Mouse (Mus musculus) forelimb bud, embryonic 11.5 days (tissue): ENCODE results near the gene Hyal2.

ENCODE experiments used
- DNase-seq: peaks from one replicate; pipeline ENCODE4 v3.0.0-alpha.2; 2012; ENCODE audit warnings: low read depth, low spot score

The Hyal2 gene

DNA sequence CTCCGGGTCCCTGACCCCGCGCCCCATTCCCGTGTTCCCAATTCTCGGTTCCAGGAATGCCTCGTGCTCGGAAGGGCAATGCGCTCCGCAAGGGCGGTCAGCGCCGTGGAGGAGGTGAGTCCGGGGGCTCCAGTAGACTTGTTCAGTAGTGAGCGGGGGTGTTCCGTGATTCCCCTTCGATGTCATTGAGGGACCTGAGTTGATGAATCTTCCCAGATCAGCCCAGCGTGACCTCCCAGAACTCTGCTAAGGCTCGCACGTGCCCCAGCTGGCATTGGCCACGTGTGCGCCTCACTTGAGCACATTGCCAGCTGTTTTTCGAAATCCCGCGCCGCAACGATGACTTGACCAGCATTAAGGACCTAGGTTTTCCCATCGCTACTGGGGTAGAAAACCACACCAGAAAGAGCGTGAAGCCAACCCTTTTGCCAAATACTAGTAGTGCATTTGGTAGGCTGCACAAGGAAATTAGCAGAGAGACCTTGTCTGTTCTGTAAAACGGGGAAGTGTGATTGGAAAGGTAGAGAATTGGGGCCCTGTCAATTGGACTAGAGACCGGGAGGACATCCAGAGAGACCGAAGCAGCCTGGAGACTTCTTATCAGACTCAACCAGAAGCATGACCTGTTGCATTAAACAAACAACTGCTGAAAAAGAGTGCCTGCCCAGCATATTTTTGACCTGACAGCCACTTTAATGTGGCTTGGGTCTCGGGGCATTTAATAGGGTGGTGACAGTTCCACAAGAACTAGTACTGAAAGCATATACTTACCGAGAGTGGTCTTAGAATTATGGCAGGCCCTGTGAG, 20.3 kb downstream of the Hyal2 start:
- DNase-seq: no peak

DNA sequence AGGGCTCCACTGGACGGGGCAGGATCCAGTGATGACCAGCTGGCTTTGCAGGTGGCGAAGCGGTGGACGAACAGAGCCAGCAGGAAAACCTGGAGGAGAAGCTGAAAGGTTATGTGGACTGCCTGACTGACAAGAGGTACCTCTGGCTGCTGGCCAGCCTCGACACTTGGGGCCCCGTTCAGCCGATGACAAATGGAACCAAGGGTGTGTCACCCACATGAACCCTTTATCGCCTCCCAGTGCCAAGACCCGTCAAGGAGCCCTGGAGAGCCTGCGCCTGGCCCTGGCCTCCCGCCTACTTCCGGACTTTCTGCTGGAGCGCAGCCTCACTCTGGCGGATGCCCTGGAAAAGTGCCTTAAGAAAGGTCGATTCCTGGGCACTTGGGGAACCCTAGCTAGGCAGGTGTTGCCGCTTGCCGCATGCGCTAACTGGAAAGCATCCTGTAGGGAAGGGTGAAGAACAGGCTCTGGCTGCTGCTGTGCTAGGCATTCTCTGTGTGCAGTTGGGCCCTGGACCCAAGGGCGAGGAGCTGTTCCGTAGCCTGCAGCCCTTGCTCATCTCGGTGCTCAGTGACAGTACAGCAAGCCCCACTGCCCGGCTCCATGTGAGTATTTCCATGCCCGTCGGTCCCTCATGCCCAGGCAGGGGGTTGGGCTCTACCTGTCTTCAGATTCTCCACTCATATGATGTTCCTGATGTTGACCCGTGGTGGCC, 22.5 kb downstream of the Hyal2 start:
- DNase-seq: no peak

DNA sequence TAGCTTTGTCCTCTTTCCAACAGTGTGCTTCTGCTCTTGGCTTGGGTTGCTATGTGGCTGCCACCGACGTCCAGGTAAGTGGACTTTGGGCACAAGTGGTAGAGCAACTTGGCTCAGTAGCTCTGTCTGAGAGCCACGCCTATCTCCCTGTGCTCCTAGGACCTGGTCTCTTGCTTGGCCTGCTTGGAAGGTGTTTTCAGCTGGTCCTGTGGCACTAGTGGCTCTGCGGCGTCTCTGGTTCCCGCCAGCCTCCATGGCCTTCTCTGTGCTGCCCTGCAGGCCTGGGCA, 23.0 kb downstream of the Hyal2 start:
- DNase-seq: no peak

DNA sequence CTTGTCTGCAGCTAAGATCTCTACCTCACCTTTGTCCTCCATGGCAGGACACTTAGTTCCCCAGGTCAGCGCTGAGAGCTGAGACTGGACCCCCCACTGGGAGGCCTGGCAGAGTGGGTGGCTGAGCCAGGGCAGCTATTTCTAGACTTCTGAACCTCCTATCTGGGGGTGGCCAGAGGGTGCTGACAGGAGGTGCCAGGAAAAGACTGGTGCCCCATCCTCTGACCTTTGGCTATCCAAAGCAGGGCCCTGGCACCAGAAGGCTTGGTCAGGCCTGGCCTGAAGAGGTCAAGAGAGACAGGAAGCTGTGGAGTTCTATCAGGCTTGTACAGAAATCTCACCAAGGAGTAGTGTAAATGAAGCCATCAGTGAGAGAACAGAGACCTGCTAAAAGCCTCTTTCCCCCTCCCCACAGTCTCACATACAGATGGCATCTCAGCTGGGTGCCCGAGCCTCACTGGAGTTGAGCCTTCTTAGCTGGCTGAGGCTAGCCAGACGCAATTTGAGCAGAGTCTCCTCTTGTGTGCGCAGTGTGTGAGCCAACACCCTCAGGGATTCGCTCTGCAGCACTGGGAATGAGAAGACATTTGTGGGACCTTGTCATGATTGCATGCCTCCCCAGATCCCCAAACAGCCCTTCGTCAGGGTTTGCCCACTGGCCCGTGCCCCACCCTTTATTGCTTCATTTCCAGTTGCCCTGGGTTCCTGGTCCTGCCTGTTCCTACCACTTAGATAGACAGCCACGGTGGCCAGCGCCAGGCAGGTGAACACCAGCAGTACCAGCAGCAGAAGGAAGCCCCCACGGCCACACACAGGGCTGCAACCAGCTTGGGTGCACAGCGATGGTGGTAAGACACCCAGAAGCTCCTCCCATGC, 25.6 kb downstream of the Hyal2 start:
- DNase-seq: no peak

DNA sequence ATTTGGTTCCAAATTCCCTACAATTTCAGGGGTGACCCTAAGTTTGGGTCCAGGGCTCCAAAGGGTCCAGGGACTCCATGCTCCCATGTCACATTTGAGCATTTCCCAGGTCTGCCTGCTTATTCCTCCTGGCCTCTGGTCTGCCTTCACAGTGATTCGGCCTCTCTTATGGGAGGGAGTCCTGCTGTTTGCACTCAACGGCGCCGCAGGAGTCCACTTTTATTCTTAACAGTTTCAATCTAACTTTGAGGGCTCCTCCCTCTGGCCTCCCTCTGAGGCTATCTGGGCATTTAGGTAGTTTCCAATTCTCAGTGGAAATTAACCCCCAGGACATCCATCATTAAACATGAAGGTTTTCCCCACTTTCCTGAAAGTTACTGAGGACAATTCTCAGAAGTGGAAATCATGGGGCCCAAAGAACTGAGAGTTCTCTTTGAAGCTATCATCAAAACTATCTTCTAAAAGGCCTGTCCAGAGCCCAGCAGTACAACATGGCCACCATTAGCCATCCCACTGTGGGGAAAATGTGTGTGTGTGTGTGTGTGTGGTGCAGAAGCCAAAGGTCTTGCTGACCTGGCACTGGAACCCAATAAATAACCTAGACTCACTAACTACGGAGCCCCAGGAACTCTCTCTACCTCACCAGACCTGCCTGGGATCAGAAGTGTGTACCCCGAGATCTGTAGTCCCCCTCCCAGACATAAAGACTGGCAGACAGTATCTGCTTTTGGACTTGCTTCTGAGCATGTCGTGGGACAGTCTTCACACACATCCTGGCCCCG, 26.7 kb downstream of the Hyal2 start:
- no peak for DNase-seq

DNA sequence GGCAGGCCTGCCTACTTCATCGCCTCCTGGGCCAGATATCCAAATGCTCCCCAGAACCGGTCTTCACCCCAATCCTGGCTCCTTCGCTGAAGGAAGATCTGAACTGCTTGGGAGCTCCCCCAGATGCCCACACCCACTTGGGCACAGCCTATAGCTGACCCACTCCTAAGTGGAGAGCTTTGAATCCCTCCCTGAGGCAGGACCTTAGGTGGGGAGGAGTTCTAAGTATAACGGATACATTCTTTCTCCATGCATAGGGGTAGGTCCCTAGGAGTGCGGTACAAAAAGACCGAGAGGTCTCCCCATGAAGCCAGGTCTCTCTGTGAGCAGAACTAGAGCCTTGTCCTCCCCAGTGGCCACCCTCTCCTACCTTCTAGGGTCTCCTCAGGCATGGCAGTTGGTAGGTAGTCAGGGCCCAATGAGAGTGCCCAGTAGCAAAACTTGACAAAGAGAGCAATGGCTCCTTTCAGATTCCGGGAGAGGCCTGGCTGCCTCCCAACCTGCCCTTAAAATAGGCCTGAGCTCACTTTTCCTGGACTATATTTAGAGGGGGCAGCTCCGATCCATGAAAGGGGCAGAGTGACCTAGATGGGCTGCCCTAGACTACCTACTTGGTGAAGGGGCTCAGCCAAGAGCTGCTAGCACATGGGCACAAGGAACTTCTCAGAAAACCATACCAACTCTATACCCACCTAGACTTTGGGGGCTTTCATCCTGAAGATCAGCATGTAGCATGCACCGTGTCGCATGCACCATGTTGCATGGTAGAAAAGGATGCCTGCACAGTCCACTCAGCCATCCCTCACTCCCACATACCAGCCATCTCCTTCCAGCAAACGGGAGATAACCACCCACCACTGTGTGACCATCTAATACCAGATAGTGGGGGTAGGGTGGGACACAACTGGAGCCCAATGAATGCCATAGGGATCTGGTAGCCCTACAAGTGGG, 29.1 kb downstream of the Hyal2 start:
- no peak for DNase-seq

DNA sequence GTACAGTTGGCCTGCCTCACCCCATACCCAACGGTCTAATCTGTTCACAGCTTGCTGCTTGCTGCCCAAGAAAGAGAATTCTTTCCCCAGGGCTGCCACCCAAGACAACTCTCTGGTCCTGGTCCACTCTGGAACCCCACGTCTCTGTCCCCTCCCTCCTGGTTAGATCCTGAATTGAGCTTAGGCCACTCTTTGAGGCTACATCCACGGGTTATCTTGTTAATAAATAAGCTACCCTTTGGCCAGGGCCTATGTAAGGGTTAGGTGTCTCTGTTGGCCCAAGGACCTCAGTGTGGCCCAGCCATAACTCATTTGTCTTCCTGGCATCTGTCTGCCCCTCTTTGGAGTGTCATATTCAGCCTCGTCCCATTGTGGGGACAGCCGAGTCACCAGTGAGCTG, 30.6 kb downstream of the Hyal2 start:
- DNase-seq: no peak

DNA sequence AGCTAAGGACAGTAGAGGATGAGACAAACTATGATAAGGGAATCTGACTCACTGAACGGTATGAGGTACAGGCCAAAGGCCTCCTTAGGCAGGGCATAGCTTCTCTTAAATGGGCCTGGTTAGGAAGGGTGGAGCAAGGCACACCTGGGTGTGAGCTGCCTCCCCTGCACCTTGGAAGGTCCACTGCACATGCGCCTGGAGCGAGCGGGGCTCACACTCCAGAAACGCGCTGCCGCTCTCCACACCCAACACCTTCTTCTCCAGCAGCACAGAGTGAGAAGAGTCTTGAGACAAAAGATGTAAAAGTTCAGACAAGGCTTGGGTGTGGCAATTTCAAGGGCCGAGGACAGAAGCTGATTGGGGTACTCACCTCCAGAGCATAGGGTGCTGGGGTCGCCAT, 31.7 kb downstream of the Hyal2 start:
- no peak for DNase-seq

DNA sequence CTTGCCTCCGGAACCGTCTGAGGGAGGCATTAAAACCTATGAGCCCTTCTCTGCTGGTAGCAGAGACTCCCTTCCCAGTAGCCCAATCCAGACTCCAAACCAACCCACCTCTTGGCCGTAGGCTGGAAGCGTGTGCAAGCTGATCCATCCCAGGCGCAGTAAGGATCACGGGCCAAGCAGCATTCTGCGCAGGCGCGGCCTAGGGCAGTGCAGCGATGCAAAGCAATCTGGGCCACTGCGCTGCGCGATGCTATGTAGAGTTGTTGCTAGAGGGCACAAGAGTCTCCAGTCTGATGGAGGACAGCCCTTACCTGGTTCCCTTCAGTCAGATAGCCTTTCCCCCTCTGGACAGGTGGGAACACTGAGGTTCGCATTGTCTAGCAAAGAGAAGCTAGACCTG, 32.1 kb downstream of the Hyal2 start:
- DNase-seq: no peak

DNA sequence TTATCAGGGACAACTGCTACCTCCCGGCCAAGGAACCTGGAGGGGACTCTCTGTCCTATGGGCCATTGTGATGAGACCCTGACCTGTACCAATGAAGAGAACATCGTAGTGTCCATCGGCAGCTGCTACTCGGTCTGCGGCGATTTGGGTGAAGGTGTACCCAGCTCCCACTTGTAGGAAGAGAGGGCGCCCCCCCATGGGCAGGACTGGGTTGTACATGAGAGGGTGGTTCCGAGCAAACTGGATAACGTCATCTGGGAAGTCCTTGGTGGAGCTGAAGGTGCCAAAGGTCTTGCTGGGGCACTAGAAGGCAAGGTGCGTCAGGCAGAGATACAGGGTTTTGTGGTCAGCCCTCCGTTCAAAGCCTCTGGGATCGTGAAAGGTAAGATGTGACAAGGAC, 33.0 kb downstream of the Hyal2 start:
- DNase-seq: no peak

DNA sequence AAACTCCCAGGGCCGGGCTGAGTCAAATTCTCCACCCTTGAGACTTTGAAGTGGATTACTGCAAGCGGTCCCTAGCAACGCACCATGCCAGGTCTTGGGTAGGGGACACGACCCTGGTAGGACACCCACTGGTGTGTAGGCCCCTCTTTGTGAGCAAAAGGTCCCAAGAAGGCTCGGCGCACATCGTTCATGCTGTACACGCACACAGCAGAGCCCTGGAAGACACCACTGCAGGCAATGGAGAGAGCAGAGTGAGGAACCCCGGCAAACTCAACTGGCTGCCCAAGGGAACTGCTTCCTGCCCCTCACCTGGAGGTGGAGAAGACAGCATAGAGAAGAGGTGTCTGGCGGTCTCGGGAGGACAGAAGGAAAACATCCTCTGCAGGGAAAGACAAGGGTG, 33.5 kb downstream of the Hyal2 start:
- no peak for DNase-seq

DNA sequence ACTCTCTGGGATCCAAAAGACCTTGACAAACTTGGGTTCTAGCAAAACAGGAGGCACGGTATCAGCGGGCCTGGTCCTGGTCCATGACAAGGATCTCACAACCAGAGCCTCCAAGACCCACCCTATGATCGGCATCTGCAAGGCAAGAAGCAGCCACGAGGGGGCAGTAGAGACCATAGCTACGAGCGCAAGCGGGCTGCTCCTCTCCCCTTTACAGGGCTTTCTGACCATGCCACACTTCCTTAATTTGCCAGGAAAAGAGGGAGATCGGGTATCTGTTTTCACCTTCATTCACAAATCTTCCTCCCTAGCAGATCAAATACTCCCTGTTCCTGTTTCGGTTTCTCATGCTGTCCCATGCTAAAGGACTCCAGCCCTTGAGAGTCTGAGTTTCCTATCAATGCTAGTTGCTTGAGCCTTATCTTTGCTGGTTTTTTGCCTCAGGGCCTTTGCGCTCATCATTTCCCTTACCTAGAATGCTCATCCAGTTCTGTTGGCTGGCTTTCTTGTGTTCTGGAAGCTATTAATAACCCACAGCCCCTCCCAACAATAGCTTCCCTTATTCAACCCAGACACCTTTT, 34.4 kb downstream of the Hyal2 start:
- peak; percentile 91 for DNase-seq

DNA sequence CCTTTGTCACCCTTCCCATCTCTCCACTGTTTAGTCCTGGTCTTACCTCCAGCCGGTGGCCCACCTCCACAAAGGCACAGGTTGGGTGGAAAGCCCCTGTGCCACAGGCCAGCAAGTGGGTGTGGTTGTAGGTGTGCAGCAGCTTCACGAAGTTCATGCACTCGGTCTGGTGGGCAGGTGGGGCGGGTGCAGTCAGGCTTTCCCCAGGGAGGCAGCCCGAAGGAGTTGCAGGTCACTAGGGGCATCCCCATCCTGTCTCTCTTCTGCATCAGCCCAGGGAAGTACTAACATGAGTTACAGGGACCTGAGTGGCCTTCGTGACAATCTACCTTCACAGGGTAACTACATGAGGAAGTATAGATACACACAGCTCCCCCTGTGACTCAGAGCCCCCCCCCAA, 35.5 kb downstream of the Hyal2 start:
- DNase-seq: no peak

DNA sequence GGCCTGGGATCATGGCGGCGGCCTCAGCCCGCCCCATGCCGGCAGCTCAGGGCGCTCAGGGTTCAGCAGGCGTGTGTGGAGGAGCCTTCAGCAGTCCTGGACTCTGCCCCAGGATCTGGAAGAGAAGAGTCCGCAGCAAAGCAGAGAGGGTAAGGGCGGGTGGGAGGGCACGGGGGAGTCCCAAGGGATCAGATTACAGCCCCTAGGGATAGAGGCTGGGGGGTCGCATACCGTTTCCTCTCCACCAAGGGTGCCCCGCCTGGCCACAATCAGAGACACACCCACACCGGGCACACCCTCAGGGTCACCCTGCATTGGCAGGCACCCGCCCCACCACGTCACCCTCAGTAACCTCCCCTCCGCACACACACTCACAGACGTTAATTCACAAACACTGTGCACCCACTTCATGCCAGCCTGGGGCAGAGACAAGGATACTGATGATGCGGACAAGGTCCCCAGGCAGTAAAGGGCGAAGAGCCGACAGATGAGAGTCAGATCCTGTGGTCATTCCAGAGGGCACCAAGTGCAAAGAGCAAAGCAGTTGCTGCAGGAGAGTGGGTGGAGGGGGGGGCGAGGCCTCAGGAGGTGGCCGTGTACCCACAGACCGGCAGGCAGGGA, 37.4 kb downstream of the Hyal2 start:
- no peak for DNase-seq

DNA sequence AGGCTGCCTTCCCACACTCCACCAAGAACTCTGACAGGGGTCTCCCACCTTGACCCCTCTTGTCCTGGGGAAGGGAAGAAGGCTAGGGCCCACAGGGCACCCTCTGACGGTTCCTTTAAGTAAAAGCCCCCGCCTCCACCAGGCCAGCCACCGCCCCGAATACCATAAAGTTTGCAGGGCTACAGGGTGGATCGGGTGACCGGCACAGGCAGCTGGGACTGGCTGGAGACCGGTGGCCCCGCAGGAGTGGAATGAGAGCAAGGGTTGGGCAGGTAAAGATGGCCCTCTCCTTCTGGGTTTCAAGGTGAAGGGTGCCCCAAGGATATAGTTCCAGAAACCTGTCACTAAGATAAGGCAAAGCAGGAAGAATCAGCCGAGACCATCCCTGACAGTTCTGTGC, 38.8 kb downstream of the Hyal2 start:
- DNase-seq: no peak

DNA sequence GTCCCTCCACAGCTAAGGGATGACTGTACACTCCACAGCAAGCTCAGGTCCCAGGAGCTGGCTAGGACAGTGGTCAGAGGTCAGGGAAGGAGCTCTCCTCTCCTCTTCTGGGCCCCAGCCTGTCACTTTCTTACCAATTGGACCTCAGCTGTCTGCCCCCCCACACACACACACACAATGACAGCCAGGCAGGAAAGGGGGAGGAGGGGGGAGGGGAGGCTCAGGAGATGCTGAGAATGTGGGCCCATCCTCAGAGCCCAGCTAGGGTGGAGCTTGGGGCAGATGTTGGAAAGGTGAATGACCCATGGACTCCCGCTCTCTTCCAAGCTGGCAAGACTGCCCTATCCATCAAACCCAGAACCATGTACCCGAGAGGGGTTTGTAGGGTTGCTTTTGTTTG, 39.3 kb downstream of the Hyal2 start:
- DNase-seq: no peak

DNA sequence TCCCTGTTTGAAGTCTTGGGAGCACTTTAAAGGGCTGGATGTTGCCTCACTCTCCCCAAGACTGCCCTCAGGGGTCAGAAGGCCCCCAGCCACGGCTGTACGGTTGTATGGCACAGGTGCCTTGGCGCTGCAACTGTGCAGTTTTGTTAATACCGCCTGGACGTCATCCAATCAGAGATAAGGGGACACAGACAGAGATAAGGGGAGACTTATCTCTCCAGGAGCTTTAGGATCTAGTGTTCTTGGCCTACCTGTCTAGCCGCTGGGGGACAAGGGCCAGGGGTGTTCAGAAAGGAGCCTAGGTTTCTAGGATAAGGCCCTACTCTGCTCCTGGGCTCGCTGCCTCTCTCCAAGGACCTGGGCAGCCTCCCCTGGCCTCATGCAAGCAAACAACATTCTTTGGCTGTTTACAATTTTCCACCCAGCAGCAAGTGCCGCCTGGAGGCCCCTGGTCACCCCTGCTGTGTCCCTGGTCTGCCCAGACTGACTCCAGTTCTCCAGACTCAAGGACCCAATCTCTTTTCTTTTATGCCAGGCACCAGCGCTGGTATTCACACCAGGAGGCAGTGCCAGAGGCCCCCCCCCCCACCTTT, 40.0 kb downstream of the Hyal2 start:
- no peak for DNase-seq

DNA sequence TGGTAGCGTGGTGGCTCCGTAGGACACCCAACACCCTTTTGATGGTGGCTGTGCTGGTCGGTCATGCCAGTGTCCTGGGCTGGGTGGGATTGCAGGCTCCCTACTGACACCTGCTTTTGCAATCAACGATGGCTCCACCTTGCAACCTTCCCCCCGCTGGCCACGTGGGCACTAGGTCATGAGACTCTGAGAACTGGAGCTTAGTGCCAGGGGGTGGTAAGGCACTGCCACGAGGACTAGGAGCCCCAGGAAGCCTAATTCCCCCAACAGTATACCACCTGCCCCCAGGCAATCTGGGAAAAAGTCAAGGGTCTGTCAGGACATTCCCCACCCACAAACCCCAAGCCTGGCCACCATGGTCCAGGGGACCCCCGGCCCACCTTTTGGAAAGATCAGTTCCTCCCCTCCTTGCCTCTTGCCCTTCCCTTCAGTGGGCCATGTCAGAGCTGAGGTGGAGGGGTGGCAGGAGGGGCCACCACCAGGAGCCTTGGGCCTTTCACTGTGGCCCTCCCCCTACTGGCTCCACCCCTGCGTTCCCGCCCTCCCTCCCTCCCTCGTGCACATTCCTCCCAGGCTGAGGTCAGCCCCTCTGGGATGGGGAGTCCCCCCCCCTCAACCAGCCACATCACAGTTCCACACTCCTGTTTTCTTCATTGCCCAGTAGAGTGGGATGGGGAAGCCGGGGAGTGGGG, 41.1 kb downstream of the Hyal2 start, which contains the start of gene Sema3b:
Gene Sema3b, minus strand, starts transcription at position 489 of the 692 bp plus-strand sequence.
- DNase-seq: no peak

DNA sequence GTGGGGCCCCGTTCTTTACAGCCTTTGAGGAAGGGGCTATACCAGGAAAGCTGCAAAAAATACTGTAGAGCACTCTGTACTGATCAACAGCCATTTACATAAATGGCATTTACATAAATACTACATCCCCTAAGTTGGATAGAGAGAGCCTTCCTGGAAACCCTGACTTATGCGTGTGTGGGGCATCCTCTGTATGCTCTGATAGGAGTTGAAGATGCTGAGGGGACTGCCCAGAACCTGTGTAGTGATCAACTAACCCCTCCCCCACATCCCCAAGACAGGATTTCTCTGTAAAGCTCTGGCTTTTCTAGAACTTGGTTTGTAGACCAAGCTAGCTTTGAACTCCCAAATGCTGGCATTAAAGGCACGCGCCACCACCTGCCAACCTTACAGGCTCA, 41.7 kb downstream of the Hyal2 start:
- no peak for DNase-seq
